Mouse (Mus musculus) c-Kit-positive CD71-positive TER-119-positive erythroid progenitor cells, embryonic 14.5 days (primary cell): Measurements from ENCODE around the gene Mrps27.
"Not testable (repeated sequence)": the region's sequence is repeated elsewhere in the genome, so short reads cannot be mapped to it uniquely, and the experiment has no call there.

Experiments
- DNase-seq: peaks from one replicate; pipeline ENCODE4 v3.0.0-alpha.2; 2013; ENCODE audit warnings: low spot score

The Mrps27 gene

DNA sequence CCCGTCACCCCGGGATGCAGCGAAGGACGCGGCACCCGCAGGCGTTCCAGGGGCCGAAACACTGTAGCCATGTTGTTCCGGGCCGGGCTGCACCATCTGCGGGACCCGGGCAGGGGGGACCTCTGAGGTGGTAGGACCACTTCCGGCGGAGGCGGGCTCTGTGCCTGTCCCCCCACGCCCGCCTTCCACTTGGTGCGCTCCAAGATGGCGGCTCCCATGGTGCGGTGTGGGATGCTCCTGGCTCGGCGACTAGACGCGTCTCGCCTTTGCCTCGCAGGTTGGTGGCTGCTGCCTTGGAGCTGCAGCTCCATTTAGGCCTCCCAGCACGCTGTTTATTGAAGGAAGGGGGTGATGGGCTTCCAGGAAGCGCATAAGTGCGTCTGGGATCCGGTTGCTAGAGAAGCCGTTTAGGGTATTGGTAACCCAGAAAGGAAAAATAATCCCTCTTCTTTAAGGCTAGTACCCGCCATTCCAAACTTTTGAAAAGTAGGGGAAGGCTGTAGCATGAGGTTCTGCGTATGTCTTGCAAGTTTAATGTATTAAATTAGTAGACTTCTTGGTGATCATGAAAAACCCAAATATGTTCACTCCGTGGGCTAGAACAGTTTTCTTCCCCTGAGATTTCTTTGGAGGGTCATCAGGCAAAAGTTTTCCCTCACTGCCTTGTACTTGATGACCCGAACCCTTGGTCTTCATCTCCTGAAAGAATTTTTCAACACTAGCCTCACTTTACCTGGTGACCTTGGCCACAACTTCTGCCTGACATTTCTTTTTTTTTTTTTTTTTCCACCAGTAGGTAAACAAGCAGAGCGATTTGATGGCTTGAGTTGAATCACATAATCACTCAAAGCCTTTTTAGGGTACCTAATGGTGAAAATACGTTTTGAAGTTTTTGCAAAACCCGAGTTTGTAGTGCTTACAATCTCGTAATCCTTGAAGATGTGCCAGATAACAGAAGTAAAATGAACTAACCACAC is at the start of gene Mrps27, which contains the start of gene Ptcd2:
Gene Mrps27, plus strand, starts transcription at position 188 of the 977 bp plus-strand sequence.
Gene Ptcd2, minus strand, starts transcription at position 107 of the 977 bp plus-strand sequence.
- peak; percentile 92 for DNase-seq

GRCm38 (mm10) chr13:99299921-99300320 is 44.7 kb upstream of the Mrps27 start:
- DNase-seq: no peak

DNA sequence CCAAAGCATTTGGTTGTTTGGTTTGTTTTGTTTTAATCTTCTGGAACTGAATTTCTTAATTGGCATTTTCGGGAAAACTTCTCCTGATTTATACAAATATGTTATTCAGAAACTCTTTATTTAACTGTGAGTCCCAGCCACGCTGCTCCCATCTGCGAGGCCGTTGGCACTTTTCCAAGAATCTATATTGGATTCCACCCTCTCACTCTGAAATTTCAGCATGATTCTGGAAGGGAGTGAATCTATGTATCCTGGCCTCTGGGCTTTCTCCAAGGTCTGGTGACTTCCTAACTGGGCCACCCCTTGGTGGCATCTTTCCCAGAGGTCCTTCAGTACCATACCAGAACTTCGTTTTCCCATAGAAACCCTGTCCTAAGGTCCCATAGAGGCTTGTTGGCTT is 40.7 kb upstream of the Mrps27 start:
- DNase-seq: no peak

DNA sequence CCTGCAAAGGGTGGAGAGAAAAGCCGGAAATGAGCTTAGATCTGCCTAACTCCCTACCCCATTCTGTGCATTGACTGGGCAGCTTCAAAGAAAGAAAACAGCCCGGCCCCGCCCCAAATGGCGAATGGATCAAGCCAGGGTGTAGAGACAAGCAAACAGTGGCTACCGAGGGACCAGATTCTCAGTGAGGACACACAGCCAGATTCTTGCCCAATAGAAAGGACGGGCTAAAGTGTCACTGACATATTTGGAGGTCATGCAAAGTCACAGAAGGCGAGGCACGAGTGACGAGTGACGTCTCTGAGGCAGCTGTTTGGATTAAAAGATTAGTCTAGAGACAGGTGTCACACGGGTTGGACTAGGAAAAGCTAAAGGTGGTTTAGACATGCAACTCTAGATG is 40.2 kb upstream of the Mrps27 start:
- no peak for DNase-seq

GRCm38 (mm10) chr13:99305186-99305585 is 39.4 kb upstream of the Mrps27 start:
- no peak for DNase-seq

DNA sequence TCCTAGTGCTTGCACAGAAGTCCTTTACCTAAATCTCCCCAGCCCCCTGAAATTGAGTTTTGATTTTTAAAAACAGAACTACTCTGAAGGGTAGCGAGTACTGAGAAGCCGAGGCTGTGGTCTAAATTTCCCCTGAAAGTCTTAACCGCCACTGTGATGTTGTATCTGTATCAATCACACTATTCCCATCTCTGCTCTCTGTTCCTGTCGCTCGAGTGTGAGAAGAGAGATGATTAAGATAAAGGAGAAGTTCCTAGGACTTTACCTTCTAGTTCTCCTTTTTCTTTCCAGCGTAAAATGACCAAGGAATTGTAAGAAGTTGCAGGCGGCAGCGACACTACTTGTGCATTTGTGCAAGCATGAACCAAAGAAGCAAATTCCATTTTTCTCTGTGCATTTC is 38.4 kb upstream of the Mrps27 start:
- no peak for DNase-seq

DNA sequence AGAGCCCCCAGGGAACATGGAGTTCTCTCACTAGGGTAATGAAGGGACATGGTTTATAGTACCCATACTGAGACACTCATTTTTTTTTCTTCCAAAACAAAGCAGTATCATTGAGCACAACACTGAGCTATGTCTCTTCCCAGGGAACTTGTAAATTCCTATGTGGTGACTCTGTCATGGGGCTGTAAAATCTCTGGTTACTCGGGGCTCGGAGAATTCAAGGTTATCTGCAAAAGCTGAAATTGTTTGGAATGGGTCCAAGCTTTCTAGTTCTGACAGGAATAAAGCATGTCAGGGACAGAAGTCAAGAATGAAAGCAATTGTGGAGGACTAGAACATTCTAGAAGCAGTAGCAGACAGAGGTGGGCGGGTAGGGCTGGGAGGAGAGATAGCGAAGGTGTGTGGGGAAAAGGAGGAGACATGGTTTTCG is 36.6 kb upstream of the Mrps27 start:
- no peak for DNase-seq

GRCm38 (mm10) chr13:99308393-99308792 is 36.2 kb upstream of the Mrps27 start:
- no peak for DNase-seq

- no peak for DNase-seq
Measured at GRCm38 (mm10) chr13:99314098-99314497, 30.5 kb upstream of the Mrps27 start.

DNA sequence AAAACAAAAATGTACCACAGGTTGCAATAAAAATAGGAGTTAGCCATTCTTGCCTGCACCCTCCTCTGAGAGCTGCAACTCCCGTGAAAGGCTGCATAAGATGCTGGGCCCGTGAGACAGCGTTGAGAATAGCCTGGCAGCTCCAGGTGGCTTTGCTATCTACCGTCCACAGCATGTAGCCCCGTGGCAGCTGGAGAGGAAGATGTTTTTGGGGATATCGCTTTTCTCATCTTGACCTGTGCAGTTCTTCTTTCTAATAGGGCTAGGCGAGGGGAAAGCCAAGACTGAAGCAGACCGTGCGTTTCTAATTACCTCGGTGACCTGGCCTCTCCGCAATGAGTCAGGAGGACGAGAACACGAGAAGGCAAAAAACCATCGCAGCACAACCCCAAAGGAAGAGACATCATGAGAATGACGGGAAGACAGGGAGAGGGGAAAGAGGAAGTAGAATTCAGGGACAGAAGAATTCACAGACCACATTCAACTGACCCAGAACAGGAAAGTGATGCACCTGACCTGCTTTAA is 29.9 kb upstream of the Mrps27 start:
- no peak for DNase-seq

DNA sequence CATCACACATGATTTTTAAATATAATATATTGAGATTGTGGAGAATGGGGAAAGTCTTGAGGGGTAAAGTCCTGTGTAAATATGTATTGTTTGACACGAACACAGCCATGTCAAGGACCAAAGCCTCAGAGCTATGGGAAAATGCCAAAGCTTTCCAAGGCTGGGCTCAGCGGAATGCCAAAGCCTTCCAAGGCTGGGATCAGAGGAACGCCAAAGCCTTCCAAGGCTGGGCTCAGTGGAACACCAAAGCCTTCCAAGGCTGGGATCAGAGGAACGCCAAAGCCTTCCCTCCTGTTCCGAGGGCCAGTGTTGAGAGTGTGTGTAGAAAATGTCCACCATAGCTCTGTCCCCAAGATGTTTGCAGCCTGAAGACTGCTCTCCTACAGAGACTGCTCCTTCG is 28.2 kb upstream of the Mrps27 start:
- no peak for DNase-seq

DNA sequence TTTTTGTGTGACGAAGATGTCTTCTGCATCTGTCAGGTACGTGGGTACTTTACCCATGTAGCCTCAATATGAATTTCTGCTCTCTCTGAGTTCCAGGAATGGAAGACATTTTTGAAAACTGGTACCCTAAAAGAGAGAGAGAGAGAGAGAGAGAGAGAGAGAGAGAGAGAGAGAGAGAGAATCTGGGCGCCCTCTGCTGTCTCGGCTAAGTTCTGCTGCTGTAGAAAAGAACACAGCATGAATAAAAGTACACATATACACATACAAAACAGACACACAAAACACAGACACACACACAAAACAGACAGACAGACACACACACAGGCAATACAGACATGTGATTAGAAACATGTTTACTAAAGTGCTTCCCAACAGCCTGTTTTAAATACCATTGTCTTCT is 27.5 kb upstream of the Mrps27 start:
- DNase-seq: no peak

GRCm38 (mm10) chr13:99320453-99320852 is 24.1 kb upstream of the Mrps27 start:
- no peak for DNase-seq

GRCm38 (mm10) chr13:99322915-99323314 is 21.7 kb upstream of the Mrps27 start:
- DNase-seq: not testable (repeated sequence)

DNA sequence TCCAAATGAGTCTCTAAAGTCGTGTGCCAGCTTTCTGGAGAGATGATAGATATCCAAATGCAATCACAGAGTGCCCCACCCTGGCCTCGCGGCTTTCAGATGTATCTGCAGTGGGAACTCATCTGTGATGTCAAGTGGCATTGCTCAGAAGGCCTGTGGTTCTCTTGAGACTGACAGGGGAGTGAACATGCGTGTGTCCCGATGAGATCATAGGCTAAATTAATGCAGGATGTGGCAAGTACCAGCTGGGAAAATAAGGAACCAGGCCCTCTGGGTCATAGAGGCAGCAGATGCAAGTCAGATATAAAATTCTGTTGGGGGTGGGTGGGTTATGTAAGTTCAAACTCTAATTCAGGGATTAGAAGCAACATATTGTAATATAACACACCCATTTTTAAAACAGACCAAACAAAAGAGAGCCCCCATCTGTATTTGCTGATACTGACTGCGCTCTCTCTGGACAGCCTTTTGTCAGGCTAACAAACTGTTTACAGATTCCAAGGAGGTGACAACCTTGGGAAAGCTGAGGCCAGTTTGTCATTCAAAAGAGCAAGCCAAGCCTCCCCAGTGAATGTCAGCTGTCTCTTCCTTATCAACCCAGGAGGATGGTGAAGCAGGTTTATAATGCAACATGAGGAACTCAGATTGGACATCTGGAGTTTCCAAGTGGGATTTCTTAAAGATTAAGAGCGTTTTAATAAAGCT is 20.8 kb upstream of the Mrps27 start:
- DNase-seq: no peak

GRCm38 (mm10) chr13:99324337-99324685 is 20.3 kb upstream of the Mrps27 start:
- DNase-seq: not testable (repeated sequence)

- DNase-seq: no peak
Measured at GRCm38 (mm10) chr13:99331255-99331654, 13.3 kb upstream of the Mrps27 start.

- no peak for DNase-seq
Measured at GRCm38 (mm10) chr13:99337510-99337909, 7.1 kb upstream of the Mrps27 start.

- DNase-seq: no peak
Measured at GRCm38 (mm10) chr13:99341504-99341903, 3.1 kb upstream of the Mrps27 start.

DNA sequence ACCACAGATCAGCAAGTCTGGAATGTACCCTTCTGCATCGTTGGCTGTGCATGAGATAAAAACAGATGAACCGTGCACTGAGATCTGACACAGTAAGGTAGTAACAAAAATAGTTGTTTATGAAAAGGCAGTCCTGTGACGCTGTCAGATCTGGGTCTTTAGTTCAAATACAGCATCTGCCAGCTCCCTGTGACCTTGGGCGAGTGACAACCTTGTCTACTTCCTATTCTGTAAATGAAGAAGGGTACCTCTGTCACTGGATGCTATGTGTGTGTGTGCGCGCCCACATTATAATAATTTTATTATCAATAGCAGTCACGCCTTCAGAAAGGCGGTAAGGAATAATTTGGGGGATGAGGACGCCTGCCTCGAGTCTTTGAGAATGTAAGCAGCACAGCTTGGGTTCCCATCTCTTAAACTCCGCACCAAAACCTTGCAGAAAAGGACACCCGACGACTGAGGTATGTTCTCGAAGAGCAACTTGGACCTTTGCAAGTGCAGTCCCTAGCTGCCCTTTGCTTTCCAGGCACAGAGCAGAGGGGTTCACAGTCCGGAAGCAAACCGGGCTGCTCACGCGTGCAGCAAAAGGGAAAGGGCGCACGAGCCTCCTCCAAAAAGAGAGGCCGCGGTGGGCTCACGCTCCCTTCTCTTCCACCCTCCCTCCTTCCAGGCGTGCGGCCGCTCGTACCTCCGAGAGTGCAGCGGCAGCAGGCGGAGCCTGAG is 549 bp upstream of the Mrps27 start:
- peak; percentile 18 for DNase-seq

DNA sequence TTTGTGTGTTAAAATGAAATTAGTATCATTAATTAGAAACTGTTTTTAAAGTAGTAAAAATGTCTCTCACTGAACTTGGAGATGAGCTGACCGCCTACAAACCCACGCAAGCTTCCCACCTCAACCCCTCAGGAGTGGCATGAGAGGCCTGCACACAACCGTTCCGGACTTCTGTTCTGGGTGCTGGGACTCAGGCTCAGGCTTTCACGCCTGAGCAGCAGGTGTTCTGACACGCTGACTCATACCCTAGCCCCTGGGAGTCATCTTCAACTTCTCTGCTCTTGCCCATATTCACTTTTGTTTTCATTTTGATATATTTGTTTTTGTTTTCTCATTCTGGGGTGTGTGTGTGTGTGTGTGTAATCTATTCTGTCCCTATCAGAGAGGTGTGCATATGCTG is 5.4 kb downstream of the Mrps27 start:
- no peak for DNase-seq

DNA sequence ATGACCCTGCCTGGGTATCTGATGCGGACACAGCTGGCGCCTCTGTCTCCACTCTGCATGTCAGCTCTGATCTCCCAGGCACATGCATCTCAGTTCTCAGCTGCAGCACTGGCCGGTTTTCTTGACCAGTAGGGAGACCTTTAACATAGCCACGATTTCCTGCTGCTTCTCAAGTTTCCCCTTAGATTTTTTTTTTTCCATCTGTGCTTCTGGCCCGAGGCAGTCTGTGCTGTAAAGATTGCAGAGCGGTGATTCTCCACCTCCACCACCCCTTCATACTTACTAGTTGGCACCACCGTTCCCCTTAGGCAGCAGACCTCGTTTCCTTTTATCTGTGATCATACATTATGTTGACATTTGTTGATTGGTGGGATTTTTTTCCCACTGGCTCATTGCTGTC is 6.6 kb downstream of the Mrps27 start:
- DNase-seq: no peak
